Mouse (Mus musculus) heart, adult 2 months (tissue): ENCODE measurements around the gene Armh4. TPM values are rescaled to one million over a fixed set of nuclear protein-coding genes. Genes with fewer than 3 reads are reported as not detected.

Source experiments
- DNase-seq, 2 experiments: peaks; one replicate each; pipeline ENCODE4 v3.0.0; 2021
- H3K27ac ChIP-seq: fragments of 200-600 bp; 2 replicates; pipeline ENCODE4 v1.8.1; 2022
- H3K27me3 ChIP-seq: fragments of 200-500 bp; 2 replicates; pipeline ENCODE4 v1.6.1; 2012; ENCODE audit warnings: mild to moderate bottlenecking, low read length, inconsistent platforms, mixed read lengths; ENCODE audit not compliant: control insufficient read depth, insufficient read depth
- H3K36me3 ChIP-seq: fragments of 200-500 bp; 2 replicates; pipeline ENCODE4 v1.6.1; 2012; ENCODE audit warnings: low read length, inconsistent platforms; ENCODE audit not compliant: control insufficient read depth, insufficient read depth
- H3K4me1 ChIP-seq: fragments of 200-500 bp; 2 replicates; pipeline ENCODE4 v1.6.1; 2011; ENCODE audit warnings: low read length; ENCODE audit not compliant: control insufficient read depth, insufficient read depth
- H3K4me3 ChIP-seq: fragments of 200-600 bp; 2 replicates; pipeline ENCODE4 v1.8.1; 2022
- H3K79me2 ChIP-seq: fragments of 200-500 bp; replicated peaks from 2 replicates; pipeline ENCODE4 v1.6.1; 2012; ENCODE audit warnings: mild to moderate bottlenecking, inconsistent platforms, low read length, moderate library complexity, mixed read lengths; ENCODE audit not compliant: control insufficient read depth, insufficient read depth
- H3K9ac ChIP-seq: fragments of 200-500 bp; 2 replicates; pipeline ENCODE4 v1.6.1; 2012; ENCODE audit warnings: low read depth, mild to moderate bottlenecking, control low read depth, inconsistent platforms, low read length, mixed read lengths
- CTCF ChIP-seq: fragments of 200-600 bp; IDR thresholded peaks from 2 replicates; pipeline ENCODE4 v1.8.1; 2022; ENCODE audit warnings: antibody characterized with exemption, mild to moderate bottlenecking, moderate library complexity
- EP300 ChIP-seq: fragments of 200-500 bp; IDR thresholded peaks from 2 replicates; pipeline ENCODE4 v1.6.1; 2011; ENCODE audit warnings: low read depth, low read length, control low read depth; ENCODE audit not compliant: insufficient read depth
- POLR2A ChIP-seq: fragments of 200-500 bp; IDR thresholded peaks from 2 replicates; pipeline ENCODE4 v1.6.1; 2011; ENCODE audit warnings: mild to moderate bottlenecking, low read depth, low read length, control low read depth; ENCODE audit not compliant: insufficient read depth
- WGBS: fragments of 180-500 bp; shearing (Covaris S2); methylation state at CpG from one replicate; pipeline ENCODE4 v1.1.7; 2018; 5-methylcytosine and 5-hydroxymethylcytosine counted together
- intact Hi-C: fragments of 180-260 bp; cut with DNase I; formaldehyde crosslinking; loops from one replicate; pipeline ENCODE4 v1.15.1; 2025
- polyA plus RNA-seq: library from polyadenylated mRNA; depleted of rRNA; stranded (reverse); fragments of >200 nt; gene quantifications from 2 replicates; pipeline ENCODE4 v1.2.3, GENCODE M21; 2012
- total RNA-seq, 2 experiments: library from RNA; stranded (reverse); gene quantifications; 2 replicates each; pipeline ENCODE4 v1.2.3; 2021

Armh4 gene
- total and polyA plus RNA-seq, 3 experiments = 4.1 to 10.3 (median 9.0) TPM

GRCm38 (mm10) chr14:49719678-49720077 lies 63.5 kb downstream of the Armh4 start:
- Histone ChIP-seq H3K4me1 (no peaks in the 10 kb centered on the region; the same call in 1 of the 2 replicates), H3K79me2 (no peaks in the 10 kb centered on the region), H3K9ac (no peak overlapping the region), H3K4me3 (no peak overlapping the region), H3K27ac (no peak overlapping the region), H3K27me3 (no peaks in the 10 kb centered on the region), H3K36me3 (no peaks in the 10 kb centered on the region)
- intact Hi-C loops = no loop called here
- DNase-seq = no peak
- TF ChIP-seq CTCF (no peak), EP300 (no peak), POLR2A (no peak)

DNA sequence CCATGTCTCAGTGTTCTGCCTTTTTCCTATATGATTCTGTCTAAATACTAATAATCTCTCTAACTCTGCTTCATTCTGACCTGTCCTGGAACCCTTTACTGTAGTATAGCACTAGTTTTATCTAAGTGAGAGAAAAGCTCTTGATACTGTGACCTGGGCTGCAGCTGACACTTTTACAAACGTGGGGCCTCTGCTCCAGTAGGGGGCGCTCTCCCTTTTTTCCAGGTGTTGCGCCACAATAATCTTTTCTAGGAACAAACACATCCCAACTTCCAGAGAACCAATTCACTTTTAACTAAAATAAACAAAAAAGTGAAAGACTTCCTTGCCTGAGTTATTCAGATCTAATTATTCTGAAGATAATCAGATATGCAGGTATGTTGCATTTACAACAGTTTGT lies 72.2 kb downstream of the Armh4 start:
- WGBS = 36% methylated on average over 3 of the region's 3 CpGs
- Histone ChIP-seq H3K27me3 (no peaks in the 10 kb centered on the region), H3K9ac (no peak overlapping the region), H3K4me3 (no peak overlapping the region), H3K79me2 (no peaks in the 10 kb centered on the region), H3K36me3 (no peaks in the 10 kb centered on the region), H3K4me1 (no peaks in the 10 kb centered on the region), H3K27ac (no peak overlapping the region)
- intact Hi-C loops = no loop called here
- no peak for DNase-seq
- TF ChIP-seq CTCF (peak; percentile 47), EP300 (no peak), POLR2A (no peak)

DNA sequence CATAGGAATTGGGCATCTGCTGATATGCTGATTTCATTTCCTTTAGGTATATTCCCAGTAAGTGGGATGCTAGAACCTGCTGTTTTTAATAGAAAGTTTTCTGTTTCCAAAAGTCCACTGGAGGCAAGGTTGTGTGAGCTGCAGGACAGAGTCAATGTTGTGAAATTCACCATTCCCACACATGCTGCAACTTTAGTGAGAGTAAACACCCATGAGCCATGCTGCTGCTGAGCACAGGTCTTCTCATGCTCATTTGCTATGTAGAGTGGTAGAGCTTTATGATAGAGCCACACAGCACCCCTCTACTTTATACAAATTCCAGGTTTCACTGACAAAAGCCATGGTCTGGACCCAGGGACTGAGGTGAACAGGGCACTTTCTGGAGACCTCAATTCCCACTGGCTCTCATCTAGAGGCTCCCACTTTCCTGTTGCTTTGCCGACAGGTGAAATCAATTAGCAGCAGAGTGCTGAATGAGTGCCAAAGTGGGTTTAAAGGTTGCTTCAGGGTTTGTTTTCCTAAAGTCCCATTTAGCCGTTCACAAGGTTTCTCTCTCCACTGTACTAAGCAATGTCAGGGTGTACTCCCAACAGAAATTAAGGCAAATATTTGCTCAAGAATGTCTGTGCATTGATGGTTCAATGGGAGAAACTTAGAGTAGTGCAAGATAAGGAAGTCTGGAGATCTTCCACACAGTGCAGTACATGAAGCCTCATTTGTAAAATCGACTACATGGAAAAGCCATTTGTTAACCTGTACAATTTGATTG lies 79.6 kb downstream of the Armh4 start:
- no peaks in the 10 kb centered on the region for H3K79me2 ChIP-seq
- H3K4me1 ChIP-seq = no peaks in the 10 kb centered on the region; the same call in 1 of the 2 replicates
- no peak overlapping the region for H3K27ac ChIP-seq
- no peak overlapping the region for H3K4me3 ChIP-seq
- no peak overlapping the region for H3K9ac ChIP-seq
- no peak for DNase-seq
- intact Hi-C loops = no loop called here
- H3K27me3 ChIP-seq = no peaks in the 10 kb centered on the region
- 56% methylated on average over 3 of the region's 3 CpGs for WGBS
- H3K36me3 ChIP-seq = 0 out of 2 replicates have a peak, but pooled peaks cover 2% of the 10 kb centered on the region
- TF ChIP-seq POLR2A = no peak
- no peak for TF ChIP-seq EP300
- TF ChIP-seq CTCF = no peak

- no peak for DNase-seq
- no peaks in the 10 kb centered on the region for H3K4me1 ChIP-seq
- H3K27me3 ChIP-seq = no peaks in the 10 kb centered on the region
- TF ChIP-seq POLR2A (no peak), EP300 (no peak)
- no peak overlapping the region for H3K9ac ChIP-seq
- 67% methylated on average over 5 of the region's 5 CpGs for WGBS
- H3K79me2 ChIP-seq = no peaks in the 10 kb centered on the region
- no peak overlapping the region for H3K4me3 ChIP-seq
- H3K27ac ChIP-seq = no peak overlapping the region
- H3K36me3 ChIP-seq = no peaks in the 10 kb centered on the region
- intact Hi-C loops = no loop called here
Observed at GRCm38 (mm10) chr14:49679511-49680284, 103.5 kb downstream of the Armh4 start.

DNA sequence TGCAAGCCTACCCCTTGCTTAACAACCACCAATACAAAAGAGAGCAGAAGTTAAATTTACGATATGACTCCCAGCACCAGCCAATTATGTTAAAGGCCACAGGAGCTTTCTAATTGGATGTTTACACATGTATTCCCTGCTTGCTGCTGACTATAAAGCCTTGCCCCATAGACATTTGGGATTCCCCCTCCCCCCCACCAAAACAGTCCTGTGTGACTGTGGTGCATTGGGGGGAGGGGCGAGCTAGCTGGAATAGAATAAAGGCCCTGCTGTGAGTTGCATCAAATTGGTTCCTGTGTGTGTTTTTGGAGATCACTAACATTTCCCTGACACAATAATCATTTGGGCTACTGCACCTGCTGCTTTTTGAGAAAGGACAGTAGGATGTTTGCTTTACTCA lies 106.6 kb downstream of the Armh4 start:
- no peak overlapping the region for H3K9ac ChIP-seq
- no peak overlapping the region for H3K4me3 ChIP-seq
- no peak for DNase-seq
- TF ChIP-seq POLR2A = no peak
- no peak for TF ChIP-seq EP300
- no peak for TF ChIP-seq CTCF
- WGBS = 83% methylated on average over 2 of the region's 2 CpGs
- H3K79me2 ChIP-seq = no peaks in the 10 kb centered on the region
- intact Hi-C loops = no loop called here
- H3K27me3 ChIP-seq = no peaks in the 10 kb centered on the region
- H3K4me1 ChIP-seq = no peaks in the 10 kb centered on the region
- H3K36me3 ChIP-seq = no peaks in the 10 kb centered on the region
- H3K27ac ChIP-seq = no peak overlapping the region

- no peaks in the 10 kb centered on the region for H3K27me3 ChIP-seq
- no peak for DNase-seq
- H3K27ac ChIP-seq = no peak overlapping the region
- H3K4me1 ChIP-seq = peaks cover 2% of the 10 kb centered on the region; the same call in 1 of the 2 replicates
- no peaks in the 10 kb centered on the region for H3K79me2 ChIP-seq
- no peak overlapping the region for H3K4me3 ChIP-seq
- no peaks in the 10 kb centered on the region; the same call in 1 of the 2 replicates for H3K36me3 ChIP-seq
- WGBS = 56% methylated on average over 4 of the region's 4 CpGs
- intact Hi-C loops = no loop called here
- TF ChIP-seq EP300 (no peak), POLR2A (no peak)
- H3K9ac ChIP-seq = no peak overlapping the region
Observed at GRCm38 (mm10) chr14:49660444-49660843, 122.7 kb downstream of the Armh4 start.
